Mouse (Mus musculus): ENCODE data around the gene Zc3h10. TPM values are rescaled to one million over a fixed set of nuclear protein-coding genes. Genes with fewer than 3 reads are reported as not detected.
"Not testable (repeated sequence)": the region's sequence is repeated elsewhere in the genome, so short reads cannot be mapped to it uniquely, and the experiment has no call there.

The Zc3h10 gene
- polyA plus RNA-seq, 1 experiment from 2014 or later, result 9.9 TPM

- Histone ChIP-seq H3K4me3 (ENCODE audit: low read depth, low read length) (peak overlapping the region; percentile 68), H3K36me3 (ENCODE audit: control insufficient read depth, insufficient read depth, low read length) (peaks cover 16% of the 10 kb centered on the region), H3K4me2 (peak overlapping the region; percentile 78), H3K27ac (ENCODE audit: low read depth, low read length) (peak overlapping the region; percentile 83), H3K9ac (ENCODE audit: low read depth, low read length) (peak overlapping the region; percentile 83)
- H3K4me1 ChIP-seq (replicated peaks; ENCODE audit: control insufficient read depth, insufficient read depth, low read length); H3K9me3 ChIP-seq (ENCODE audit: control insufficient read depth, low read length); H3K27me3 ChIP-seq (replicated peaks; ENCODE audit: control insufficient read depth, insufficient read depth, low read length); ATAC-seq (replicated peaks; ENCODE audit: low FRiP score); DNase-seq (ENCODE audit: low spot score): not testable (repeated sequence)
- WGBS, result under 1% methylated on average over 28 of the region's 30 CpGs
Measured at GRCm38 (mm10) chr10:128548051-128548791, 647 bp upstream of the Zc3h10 start.

DNA sequence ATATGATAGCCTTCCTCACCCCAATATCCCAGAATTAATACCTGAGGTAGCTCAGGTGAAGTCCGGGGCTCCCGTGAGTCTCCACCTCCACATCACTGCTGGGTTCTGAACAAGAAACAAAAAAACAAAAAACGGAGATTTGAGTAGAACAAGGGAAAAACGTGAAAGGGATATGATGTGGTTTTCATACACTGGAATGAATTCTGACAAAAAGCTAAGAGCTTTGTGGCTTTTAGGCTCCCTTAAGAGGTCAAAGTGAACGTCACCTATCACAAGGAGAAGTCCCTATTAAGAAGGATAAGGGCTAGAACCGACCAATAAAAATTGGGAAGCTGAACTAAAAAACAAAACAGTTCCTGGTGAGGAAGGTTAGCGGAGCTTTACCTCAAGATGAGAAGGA, 787 bp downstream of the Zc3h10 start:
- no peak for ATAC-seq (replicated peaks; ENCODE audit: low FRiP score)
- DNase-seq (ENCODE audit: low spot score), result no peak
- 14% methylated on average over 7 of the region's 7 CpGs for WGBS
- peak overlapping the region; percentile 77 for H3K9ac ChIP-seq (ENCODE audit: low read depth, low read length)
- H3K27ac ChIP-seq (ENCODE audit: low read depth, low read length), result peak overlapping the region; percentile 83
- H3K4me3 ChIP-seq (ENCODE audit: low read depth, low read length), result peak overlapping the region; percentile 68
- peaks cover 26% of the 10 kb centered on the region for H3K36me3 ChIP-seq (ENCODE audit: control insufficient read depth, insufficient read depth, low read length)
- no peaks in the 10 kb centered on the region for H3K27me3 ChIP-seq (replicated peaks; ENCODE audit: control insufficient read depth, insufficient read depth, low read length)
- H3K4me2 ChIP-seq, result peak overlapping the region; percentile 78
- no peaks in the 10 kb centered on the region for H3K9me3 ChIP-seq (ENCODE audit: control insufficient read depth, low read length)
- H3K4me1 ChIP-seq (replicated peaks; ENCODE audit: control insufficient read depth, insufficient read depth, low read length), result peaks cover 7% of the 10 kb centered on the region; the same call in 1 of the 2 replicates

- Histone ChIP-seq H3K36me3 (ENCODE audit: control insufficient read depth, insufficient read depth, low read length) (peaks cover 26% of the 10 kb centered on the region), H3K4me3 (ENCODE audit: low read depth, low read length) (peak overlapping the region; percentile 68), H3K4me2 (peak overlapping the region; percentile 78), H3K9ac (ENCODE audit: low read depth, low read length) (peak overlapping the region; percentile 77), H3K27me3 (replicated peaks; ENCODE audit: control insufficient read depth, insufficient read depth, low read length) (no peaks in the 10 kb centered on the region), H3K9me3 (ENCODE audit: control insufficient read depth, low read length) (no peaks in the 10 kb centered on the region), H3K4me1 (replicated peaks; ENCODE audit: control insufficient read depth, insufficient read depth, low read length) (peaks cover 7% of the 10 kb centered on the region; the same call in 1 of the 2 replicates), H3K27ac (ENCODE audit: low read depth, low read length) (peak overlapping the region; percentile 83; the same call in 1 of the 2 replicates)
- DNase-seq (ENCODE audit: low spot score) (no peak), ATAC-seq (replicated peaks; ENCODE audit: low FRiP score) (no peak)
- WGBS, result 10% methylated on average over 4 of the region's 4 CpGs
Measured at GRCm38 (mm10) chr10:128546361-128546760, 1.2 kb downstream of the Zc3h10 start.

DNA sequence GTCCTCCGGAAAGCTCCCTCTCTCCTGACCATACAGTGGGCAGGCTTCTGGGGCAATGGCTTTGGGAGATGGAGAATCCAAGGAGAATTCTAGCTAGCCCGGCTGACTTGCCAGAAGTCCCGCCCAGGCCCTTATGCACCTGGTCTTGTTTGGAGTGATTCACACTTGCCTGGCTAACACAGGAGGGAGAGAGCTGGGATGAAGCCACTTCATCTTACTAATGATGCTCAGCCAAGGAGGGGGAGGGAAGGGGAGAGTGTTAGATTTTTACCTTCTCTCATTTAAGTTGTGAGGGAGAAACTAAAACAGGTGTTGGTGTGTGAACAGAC, 2.0 kb downstream of the Zc3h10 start:
- DNase-seq (ENCODE audit: low spot score), result no peak
- H3K4me3 ChIP-seq (ENCODE audit: low read depth, low read length), result no peak overlapping the region
- H3K9ac ChIP-seq (ENCODE audit: low read depth, low read length), result no peak overlapping the region
- no peak for ATAC-seq (replicated peaks; ENCODE audit: low FRiP score)
- peaks cover 26% of the 10 kb centered on the region for H3K36me3 ChIP-seq (ENCODE audit: control insufficient read depth, insufficient read depth, low read length)
- H3K27me3 ChIP-seq (replicated peaks; ENCODE audit: control insufficient read depth, insufficient read depth, low read length), result no peaks in the 10 kb centered on the region
- no peaks in the 10 kb centered on the region for H3K9me3 ChIP-seq (ENCODE audit: control insufficient read depth, low read length)
- H3K4me2 ChIP-seq, result no peak overlapping the region
- WGBS, result 87% methylated on average over 3 of the region's 3 CpGs
- peaks cover 7% of the 10 kb centered on the region; the same call in 1 of the 2 replicates for H3K4me1 ChIP-seq (replicated peaks; ENCODE audit: control insufficient read depth, insufficient read depth, low read length)
- H3K27ac ChIP-seq (ENCODE audit: low read depth, low read length), result no peak overlapping the region

- H3K27ac ChIP-seq (ENCODE audit: low read depth, low read length), result no peak overlapping the region
- peaks cover 26% of the 10 kb centered on the region for H3K36me3 ChIP-seq (ENCODE audit: control insufficient read depth, insufficient read depth, low read length)
- H3K9ac ChIP-seq (ENCODE audit: low read depth, low read length), result 0 out of 2 replicates have a peak overlapping the region, but pooled peaks have one; percentile 3
Measured at GRCm38 (mm10) chr10:128544674-128545569, 2.7 kb downstream of the Zc3h10 start.

GRCm38 (mm10) chr10:128544151-128544657, 3.4 kb downstream of the Zc3h10 start:
- no peaks in the 10 kb centered on the region for H3K27me3 ChIP-seq (replicated peaks; ENCODE audit: control insufficient read depth, insufficient read depth, low read length)
- H3K27ac ChIP-seq (ENCODE audit: low read depth, low read length), result no peak overlapping the region
- peaks cover 26% of the 10 kb centered on the region for H3K36me3 ChIP-seq (ENCODE audit: control insufficient read depth, insufficient read depth, low read length)
- 0 out of 2 replicates have a peak overlapping the region, but pooled peaks have one; percentile 3 for H3K9ac ChIP-seq (ENCODE audit: low read depth, low read length)
- WGBS, result 96% methylated on average over 15 of the region's 15 CpGs
- no peak overlapping the region for H3K4me2 ChIP-seq
- 0 out of 2 replicates have a peak, but pooled peaks cover 4% of the 10 kb centered on the region for H3K4me1 ChIP-seq (replicated peaks; ENCODE audit: control insufficient read depth, insufficient read depth, low read length)
- ATAC-seq (replicated peaks; ENCODE audit: low FRiP score), result no peak
- no peak for DNase-seq (ENCODE audit: low spot score)
- 0 out of 2 replicates have a peak overlapping the region, but pooled peaks have one; percentile 8 for H3K4me3 ChIP-seq (ENCODE audit: low read depth, low read length)
- H3K9me3 ChIP-seq (ENCODE audit: control insufficient read depth, low read length), result no peaks in the 10 kb centered on the region

More at GRCm38 (mm10) chr10:128544674-128545569, 2.7 kb downstream of the Zc3h10 start:
- peak overlapping the region; percentile 8; the same call in 1 of the 2 replicates for H3K4me3 ChIP-seq (ENCODE audit: low read depth, low read length)
- H3K27me3 ChIP-seq (replicated peaks; ENCODE audit: control insufficient read depth, insufficient read depth, low read length), result no peaks in the 10 kb centered on the region
- 93% methylated on average over 37 of the region's 37 CpGs for WGBS
- peaks cover 7% of the 10 kb centered on the region; the same call in 1 of the 2 replicates for H3K4me1 ChIP-seq (replicated peaks; ENCODE audit: control insufficient read depth, insufficient read depth, low read length)
- no peak overlapping the region for H3K4me2 ChIP-seq
- DNase-seq (ENCODE audit: low spot score), result no peak
- no peaks in the 10 kb centered on the region for H3K9me3 ChIP-seq (ENCODE audit: control insufficient read depth, low read length)
- no peak for ATAC-seq (replicated peaks; ENCODE audit: low FRiP score)

DNA sequence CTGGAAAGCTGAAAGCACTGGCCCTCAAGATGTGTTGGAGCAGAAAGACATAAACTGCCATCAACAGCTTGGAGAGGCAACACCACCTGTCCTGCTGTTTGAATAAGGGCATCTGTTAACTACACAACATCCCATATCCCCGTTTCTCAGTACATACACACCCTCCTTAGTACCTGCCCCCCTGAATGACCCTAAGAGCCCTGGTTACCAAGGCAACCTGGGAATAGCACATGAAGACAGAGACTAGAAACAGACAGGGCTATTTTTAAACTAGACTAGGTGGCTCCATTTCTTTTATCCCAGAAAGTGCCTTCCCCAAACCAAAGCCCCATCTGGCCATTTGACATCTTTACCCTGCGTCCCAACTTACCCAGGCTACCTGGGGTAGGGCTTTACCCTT, 4.5 kb downstream of the Zc3h10 start:
- peaks cover 26% of the 10 kb centered on the region for H3K36me3 ChIP-seq (ENCODE audit: control insufficient read depth, insufficient read depth, low read length)
- H3K4me2 ChIP-seq, result no peak overlapping the region
- H3K27ac ChIP-seq (ENCODE audit: low read depth, low read length), result no peak overlapping the region
- no peak overlapping the region for H3K9ac ChIP-seq (ENCODE audit: low read depth, low read length)
- no peaks in the 10 kb centered on the region for H3K9me3 ChIP-seq (ENCODE audit: control insufficient read depth, low read length)
- WGBS, result 83% methylated on average over 2 of the region's 2 CpGs
- no peaks in the 10 kb centered on the region for H3K27me3 ChIP-seq (replicated peaks; ENCODE audit: control insufficient read depth, insufficient read depth, low read length)
- H3K4me1 ChIP-seq (replicated peaks; ENCODE audit: control insufficient read depth, insufficient read depth, low read length), result 0 out of 2 replicates have a peak, but pooled peaks cover 4% of the 10 kb centered on the region
- DNase-seq (ENCODE audit: low spot score), result no peak
- no peak overlapping the region for H3K4me3 ChIP-seq (ENCODE audit: low read depth, low read length)
- ATAC-seq (replicated peaks; ENCODE audit: low FRiP score), result no peak

GRCm38 (mm10) chr10:128538340-128538870, 9.2 kb downstream of the Zc3h10 start:
- Histone ChIP-seq H3K9me3 (ENCODE audit: control insufficient read depth, low read length) (no peaks in the 10 kb centered on the region), H3K27ac (ENCODE audit: low read depth, low read length) (no peak overlapping the region), H3K4me2 (no peak overlapping the region), H3K36me3 (ENCODE audit: control insufficient read depth, insufficient read depth, low read length) (peaks cover 11% of the 10 kb centered on the region; the same call in 1 of the 2 replicates), H3K27me3 (replicated peaks; ENCODE audit: control insufficient read depth, insufficient read depth, low read length) (no peaks in the 10 kb centered on the region), H3K9ac (ENCODE audit: low read depth, low read length) (no peak overlapping the region), H3K4me1 (replicated peaks; ENCODE audit: control insufficient read depth, insufficient read depth, low read length) (peaks cover 5% of the 10 kb centered on the region; the same call in 1 of the 2 replicates), H3K4me3 (ENCODE audit: low read depth, low read length) (no peak overlapping the region)
- 82% methylated on average over 1 of the region's 1 CpGs for WGBS
- no peak for ATAC-seq (replicated peaks; ENCODE audit: low FRiP score)
- no peak for DNase-seq (ENCODE audit: low spot score)

All from liver, embryonic 11.5 days (tissue).